Mouse (Mus musculus): ENCODE measurements at regions not wholly inside any gene's neighbourhood (a gene's known extent, or its start where the extent isn't known, plus 50 kb on each side); places are given as distances from the start of the nearest gene placed in this dataset.

- ATAC-seq (ENCODE audit: insufficient number of reproducible peaks, low FRiP score, low TSS enrichment): no peak
Measured at GRCm38 (mm10) chr13:37642410-37643093, 135.6 kb upstream of the Rreb1 start.

GRCm38 (mm10) chr13:37644751-37645181 lies 133.4 kb upstream of the Rreb1 start:
- ATAC-seq (ENCODE audit: insufficient number of reproducible peaks, low FRiP score, low TSS enrichment): no peak

GRCm38 (mm10) chr13:37649467-37650080 lies 128.6 kb upstream of the Rreb1 start:
- ATAC-seq (ENCODE audit: insufficient number of reproducible peaks, low FRiP score, low TSS enrichment): no peak

GRCm38 (mm10) chr13:37651221-37651946 lies 126.8 kb upstream of the Rreb1 start:
- no peak for ATAC-seq (ENCODE audit: insufficient number of reproducible peaks, low FRiP score, low TSS enrichment)

GRCm38 (mm10) chr13:37654651-37655050 lies 123.5 kb upstream of the Rreb1 start:
- no peak for ATAC-seq (ENCODE audit: insufficient number of reproducible peaks, low FRiP score, low TSS enrichment)

GRCm38 (mm10) chr13:37657248-37657647 lies 121.0 kb upstream of the Rreb1 start:
- ATAC-seq (ENCODE audit: insufficient number of reproducible peaks, low FRiP score, low TSS enrichment): no peak

GRCm38 (mm10) chr13:37658034-37658433 lies 120.2 kb upstream of the Rreb1 start:
- no peak for ATAC-seq (ENCODE audit: insufficient number of reproducible peaks, low FRiP score, low TSS enrichment)

GRCm38 (mm10) chr13:37658519-37658918 lies 119.7 kb upstream of the Rreb1 start:
- no peak for ATAC-seq (ENCODE audit: insufficient number of reproducible peaks, low FRiP score, low TSS enrichment)

GRCm38 (mm10) chr13:37660083-37660482 lies 118.1 kb upstream of the Rreb1 start:
- ATAC-seq (ENCODE audit: insufficient number of reproducible peaks, low FRiP score, low TSS enrichment): no peak

GRCm38 (mm10) chr13:37660668-37661067 lies 117.5 kb upstream of the Rreb1 start:
- no peak for ATAC-seq (ENCODE audit: insufficient number of reproducible peaks, low FRiP score, low TSS enrichment)

GRCm38 (mm10) chr13:37664116-37664515 lies 114.1 kb upstream of the Rreb1 start:
- ATAC-seq (ENCODE audit: insufficient number of reproducible peaks, low FRiP score, low TSS enrichment): no peak

GRCm38 (mm10) chr13:37666207-37667003 lies 111.8 kb upstream of the Rreb1 start:
- ATAC-seq (ENCODE audit: insufficient number of reproducible peaks, low FRiP score, low TSS enrichment): no peak

- no peak for ATAC-seq (ENCODE audit: insufficient number of reproducible peaks, low FRiP score, low TSS enrichment)
Measured at GRCm38 (mm10) chr13:37667386-37667785, 110.8 kb upstream of the Rreb1 start.

GRCm38 (mm10) chr13:37667871-37668270 lies 110.3 kb upstream of the Rreb1 start:
- no peak for ATAC-seq (ENCODE audit: insufficient number of reproducible peaks, low FRiP score, low TSS enrichment)

- ATAC-seq (ENCODE audit: insufficient number of reproducible peaks, low FRiP score, low TSS enrichment): no peak
Measured at GRCm38 (mm10) chr13:37671109-37671508, 107.1 kb upstream of the Rreb1 start.

- ATAC-seq (ENCODE audit: insufficient number of reproducible peaks, low FRiP score, low TSS enrichment): no peak
Measured at GRCm38 (mm10) chr13:37674676-37675350, 103.4 kb upstream of the Rreb1 start.

- no peak for ATAC-seq (ENCODE audit: insufficient number of reproducible peaks, low FRiP score, low TSS enrichment)
Measured at GRCm38 (mm10) chr13:37675718-37676117, 102.5 kb upstream of the Rreb1 start.

GRCm38 (mm10) chr13:37676912-37677311 lies 101.3 kb upstream of the Rreb1 start:
- ATAC-seq (ENCODE audit: insufficient number of reproducible peaks, low FRiP score, low TSS enrichment): no peak

GRCm38 (mm10) chr13:37678251-37678650 lies 99.9 kb upstream of the Rreb1 start:
- ATAC-seq (ENCODE audit: insufficient number of reproducible peaks, low FRiP score, low TSS enrichment): no peak

- ATAC-seq (ENCODE audit: insufficient number of reproducible peaks, low FRiP score, low TSS enrichment): no peak
Measured at GRCm38 (mm10) chr13:37678772-37679171, 99.4 kb upstream of the Rreb1 start.

Data from cerebellum, adult (tissue).